Mouse (Mus musculus): ENCODE data around the gene Cyb561.

Gene Cyb561

GRCm38 (mm10) chr11:105920098-105920785 lies 32.9 kb downstream of the Cyb561 start:
- DNase-seq = no peak

- no peak for DNase-seq
Observed at GRCm38 (mm10) chr11:105913580-105913979, 39.6 kb downstream of the Cyb561 start.

GRCm38 (mm10) chr11:105911592-105912375 lies 41.4 kb downstream of the Cyb561 start:
- DNase-seq = peak; percentile 81

GRCm38 (mm10) chr11:105911149-105911548 lies 42.0 kb downstream of the Cyb561 start:
- no peak for DNase-seq

GRCm38 (mm10) chr11:105909617-105910016 lies 43.5 kb downstream of the Cyb561 start:
- no peak for DNase-seq

- no peak for DNase-seq
Observed at GRCm38 (mm10) chr11:105908926-105909325, 44.2 kb downstream of the Cyb561 start.

GRCm38 (mm10) chr11:105907381-105907780 lies 45.8 kb downstream of the Cyb561 start:
- no peak for DNase-seq

GRCm38 (mm10) chr11:105905529-105906213 lies 47.5 kb downstream of the Cyb561 start:
- no peak for DNase-seq

GRCm38 (mm10) chr11:105902956-105903355 lies 50.2 kb downstream of the Cyb561 start:
- DNase-seq = no peak

- DNase-seq = no peak
Observed at GRCm38 (mm10) chr11:105901501-105901900, 51.6 kb downstream of the Cyb561 start.

- DNase-seq = no peak
Observed at GRCm38 (mm10) chr11:105899151-105899550, 54.0 kb downstream of the Cyb561 start.

GRCm38 (mm10) chr11:105887281-105887680 lies 65.9 kb downstream of the Cyb561 start:
- no peak for DNase-seq

GRCm38 (mm10) chr11:105885558-105885957 lies 67.6 kb downstream of the Cyb561 start:
- DNase-seq = no peak
